Mouse (Mus musculus) neural tube, embryonic 13.5 days (tissue): ENCODE results near the gene Edn1. TPM values are rescaled to one million over a fixed set of nuclear protein-coding genes. Genes with fewer than 3 reads are reported as not detected.

ENCODE experiments used
- ATAC-seq: fragments of 200-750 bp; cut with Nextera tagmentation; 2 replicates; pipeline ENCODE4 v1.8.0; 2017; ENCODE audit warnings: low read depth, mild to moderate bottlenecking, moderate TSS enrichment, moderate library complexity
- H3K27ac ChIP-seq: fragments of 300-500 bp; sonication (generic); replicated peaks from 2 replicates; pipeline ENCODE4 v1.5.1; 2015; ENCODE audit warnings: moderate library complexity, mild to moderate bottlenecking, inconsistent platforms
- H3K27me3 ChIP-seq: fragments of 300-500 bp; sonication (generic); 2 replicates; pipeline ENCODE4 v1.6.1; 2015; ENCODE audit warnings: mild to moderate bottlenecking, inconsistent platforms
- H3K36me3 ChIP-seq: fragments of 300-500 bp; sonication (generic); 2 replicates; pipeline ENCODE4 v1.6.1; 2015; ENCODE audit warnings: mild to moderate bottlenecking, inconsistent platforms
- H3K4me1 ChIP-seq: fragments of 300-500 bp; sonication (generic); replicated peaks from 2 replicates; pipeline ENCODE4 v1.6.1; 2015; ENCODE audit warnings: inconsistent platforms
- H3K4me2 ChIP-seq: fragments of 300-500 bp; sonication (generic); 2 replicates; pipeline ENCODE4 v1.6.1; 2015; ENCODE audit warnings: inconsistent platforms, mild to moderate bottlenecking, moderate library complexity
- H3K4me3 ChIP-seq: fragments of 300-500 bp; sonication (generic); 2 replicates; pipeline ENCODE4 v1.5.1; 2015; ENCODE audit warnings: mild to moderate bottlenecking, inconsistent platforms
- H3K9ac ChIP-seq: fragments of 300-500 bp; sonication (generic); 2 replicates; pipeline ENCODE4 v1.6.1; 2015; ENCODE audit warnings: moderate library complexity, mild to moderate bottlenecking, inconsistent platforms
- H3K9me3 ChIP-seq: fragments of 300-500 bp; sonication (generic); 2 replicates; pipeline ENCODE4 v1.6.1; 2016; ENCODE audit warnings: inconsistent platforms
- WGBS: fragments of 180-500 bp; shearing (Covaris S2); methylation state at CpG from one replicate; pipeline ENCODE4 v1.1.7; 2015; 5-methylcytosine and 5-hydroxymethylcytosine counted together
- polyA plus RNA-seq: library from polyadenylated mRNA; unstranded; fragments of >200 nt; fragmentation: Nextera tagmentation; extraction: Ambion mirVana; gene quantifications from 2 replicates; pipeline ENCODE4 v1.2.1, GENCODE M21; 2015

Edn1 gene
- polyA plus RNA-seq, 1 experiment from 2014 or later: 3.0 TPM

- H3K4me1 ChIP-seq: no peaks in the 10 kb centered on the region
- no peak overlapping the region for H3K27ac ChIP-seq
- no peak overlapping the region for H3K4me2 ChIP-seq
- WGBS: 93% methylated on average over 2 of the region's 2 CpGs
- H3K9me3 ChIP-seq: peaks cover 8% of the 10 kb centered on the region; the same call in 1 of the 2 replicates
- no peak overlapping the region for H3K9ac ChIP-seq
- no peaks in the 10 kb centered on the region for H3K36me3 ChIP-seq
- no peak for ATAC-seq
- no peak overlapping the region for H3K4me3 ChIP-seq
- no peaks in the 10 kb centered on the region for H3K27me3 ChIP-seq
These were observed 29.8 kb downstream of the Edn1 start for GRCm38 (mm10) chr13:42331104-42331503.

GRCm38 (mm10) chr13:42334981-42335380 is 33.7 kb downstream of the Edn1 start:
- no peaks in the 10 kb centered on the region for H3K36me3 ChIP-seq
- no peak for ATAC-seq
- H3K4me1 ChIP-seq: no peaks in the 10 kb centered on the region
- H3K27me3 ChIP-seq: no peaks in the 10 kb centered on the region
- H3K9me3 ChIP-seq: no peaks in the 10 kb centered on the region
- H3K9ac ChIP-seq: no peak overlapping the region
- H3K4me2 ChIP-seq: no peak overlapping the region
- 78% methylated on average over 3 of the region's 3 CpGs for WGBS
- no peak overlapping the region for H3K27ac ChIP-seq
- no peak overlapping the region for H3K4me3 ChIP-seq

DNA sequence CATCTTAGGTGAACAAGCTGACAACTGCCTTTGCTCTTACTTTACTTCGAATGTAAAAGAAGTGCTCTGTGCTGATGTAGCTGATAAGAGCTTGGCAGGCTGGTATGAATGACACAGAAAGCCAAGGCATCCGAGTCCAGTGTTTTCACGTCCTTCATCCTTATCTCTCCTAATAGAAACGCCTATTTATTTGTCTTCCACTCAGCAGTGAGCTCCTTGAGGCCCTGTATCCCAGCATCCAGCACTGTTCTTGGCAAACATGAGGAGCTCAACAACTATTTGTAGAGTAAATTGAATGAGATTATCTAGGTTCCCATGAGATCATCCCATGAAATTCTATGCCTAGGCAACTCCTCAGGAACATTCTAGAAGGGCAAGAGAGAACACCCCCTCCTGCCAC is 35.1 kb downstream of the Edn1 start:
- H3K4me1 ChIP-seq: no peaks in the 10 kb centered on the region
- no peak overlapping the region for H3K9ac ChIP-seq
- no peak overlapping the region for H3K27ac ChIP-seq
- ATAC-seq: no peak
- H3K4me3 ChIP-seq: no peak overlapping the region
- H3K27me3 ChIP-seq: no peaks in the 10 kb centered on the region
- no peaks in the 10 kb centered on the region for H3K36me3 ChIP-seq
- H3K9me3 ChIP-seq: no peaks in the 10 kb centered on the region
- 80% methylated on average over 4 of the region's 4 CpGs for WGBS
- H3K4me2 ChIP-seq: no peak overlapping the region

GRCm38 (mm10) chr13:42337072-42337471 is 35.8 kb downstream of the Edn1 start:
- Histone ChIP-seq H3K9ac (no peak overlapping the region), H3K9me3 (no peaks in the 10 kb centered on the region), H3K27ac (no peak overlapping the region), H3K4me1 (no peaks in the 10 kb centered on the region), H3K4me3 (no peak overlapping the region), H3K4me2 (no peak overlapping the region), H3K36me3 (no peaks in the 10 kb centered on the region), H3K27me3 (no peaks in the 10 kb centered on the region)
- ATAC-seq: no peak
- WGBS: 87% methylated on average over 2 of the region's 2 CpGs

DNA sequence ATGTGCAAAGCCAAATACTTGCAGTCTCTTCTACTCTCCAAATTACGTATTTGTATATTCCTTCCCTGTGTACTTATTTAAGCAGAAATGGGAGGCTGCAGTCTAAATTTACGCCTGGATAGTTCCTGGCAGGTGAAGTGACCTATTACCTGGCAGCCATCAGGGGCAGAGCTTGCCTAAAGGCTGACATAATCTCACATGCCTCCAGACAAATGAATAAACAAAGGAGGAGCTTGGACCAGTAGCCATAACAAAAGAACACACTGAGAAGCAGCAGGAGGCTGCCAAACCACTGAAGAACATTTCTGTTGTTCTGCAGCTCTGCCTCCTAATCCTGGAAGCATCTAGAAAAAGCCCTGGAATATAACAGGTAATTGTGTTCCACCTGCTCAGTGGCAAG is 38.2 kb downstream of the Edn1 start:
- WGBS: 73% methylated on average over 2 of the region's 2 CpGs
- H3K27me3 ChIP-seq: no peaks in the 10 kb centered on the region
- no peaks in the 10 kb centered on the region for H3K36me3 ChIP-seq
- no peaks in the 10 kb centered on the region for H3K4me1 ChIP-seq
- no peaks in the 10 kb centered on the region for H3K9me3 ChIP-seq
- no peak for ATAC-seq
- no peak overlapping the region for H3K27ac ChIP-seq
- no peak overlapping the region for H3K4me2 ChIP-seq
- no peak overlapping the region for H3K9ac ChIP-seq
- no peak overlapping the region for H3K4me3 ChIP-seq

DNA sequence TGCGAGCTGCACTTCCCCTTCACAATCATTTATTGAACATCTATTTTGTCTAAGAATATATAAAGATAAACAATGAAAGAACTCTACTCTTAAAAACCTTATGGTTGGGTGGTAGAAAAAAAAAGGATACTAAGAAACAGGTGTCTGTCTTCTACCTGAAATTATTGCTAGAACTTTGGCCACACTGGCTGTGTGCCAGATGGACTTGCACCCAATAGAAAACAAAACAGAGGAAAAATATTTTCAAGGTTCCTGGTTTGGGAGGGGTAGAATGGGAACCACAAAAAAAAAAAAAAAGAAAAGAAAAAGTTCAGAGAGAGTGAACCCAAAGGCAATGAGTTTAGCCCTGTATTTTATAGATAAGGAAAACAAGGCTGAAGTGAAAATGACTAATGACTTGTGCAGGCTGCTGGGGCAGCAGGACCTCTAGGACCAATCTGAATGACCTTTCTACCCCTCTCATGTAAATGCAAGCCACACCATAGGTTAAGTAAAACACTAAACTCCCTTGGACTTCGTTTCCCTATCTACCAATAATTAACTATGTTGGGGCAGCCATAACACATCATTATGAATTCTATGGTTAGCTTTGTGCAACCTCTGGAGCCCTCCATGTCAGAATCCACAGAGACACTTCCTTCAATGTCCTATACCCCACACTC is 40.7 kb downstream of the Edn1 start:
- no peak overlapping the region for H3K27ac ChIP-seq
- 80% methylated on average over 2 of the region's 2 CpGs for WGBS
- peaks cover 6% of the 10 kb centered on the region; the same call in 1 of the 2 replicates for H3K4me1 ChIP-seq
- no peaks in the 10 kb centered on the region for H3K36me3 ChIP-seq
- no peak overlapping the region for H3K4me2 ChIP-seq
- H3K4me3 ChIP-seq: no peak overlapping the region
- H3K9me3 ChIP-seq: no peaks in the 10 kb centered on the region
- no peaks in the 10 kb centered on the region for H3K27me3 ChIP-seq
- ATAC-seq: no peak
- no peak overlapping the region for H3K9ac ChIP-seq

DNA sequence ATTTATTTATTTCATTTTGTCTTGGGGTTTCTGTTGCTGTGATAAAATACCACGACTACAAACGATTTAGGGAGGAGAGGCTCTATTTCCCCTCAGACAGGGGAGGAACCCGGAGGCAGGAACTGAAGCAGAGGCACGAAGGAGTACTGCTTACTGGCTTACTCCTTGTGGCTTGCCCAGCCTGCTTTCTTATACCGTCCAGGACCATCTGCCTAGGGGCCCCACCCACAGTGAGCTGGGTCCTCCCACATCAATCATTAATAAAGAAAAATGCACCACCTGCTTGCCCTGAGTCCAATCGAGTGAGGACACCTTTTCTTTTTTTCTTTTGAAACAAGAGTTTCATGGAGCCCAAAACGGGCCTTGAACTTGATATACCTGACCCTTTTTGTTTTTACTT is 44.2 kb downstream of the Edn1 start:
- H3K36me3 ChIP-seq: no peaks in the 10 kb centered on the region
- H3K27me3 ChIP-seq: no peaks in the 10 kb centered on the region
- no peak overlapping the region for H3K27ac ChIP-seq
- H3K4me1 ChIP-seq: peaks cover 6% of the 10 kb centered on the region; the same call in 1 of the 2 replicates
- WGBS: 80% methylated on average over 7 of the region's 7 CpGs
- H3K4me2 ChIP-seq: no peak overlapping the region
- H3K9me3 ChIP-seq: no peaks in the 10 kb centered on the region
- no peak overlapping the region for H3K9ac ChIP-seq
- H3K4me3 ChIP-seq: no peak overlapping the region
- ATAC-seq: no peak

GRCm38 (mm10) chr13:42346414-42346813 is 45.1 kb downstream of the Edn1 start:
- no peak overlapping the region for H3K4me3 ChIP-seq
- WGBS: 16% methylated on average over 7 of the region's 7 CpGs
- H3K4me1 ChIP-seq: peaks cover 6% of the 10 kb centered on the region; the same call in 1 of the 2 replicates
- no peak overlapping the region for H3K4me2 ChIP-seq
- no peaks in the 10 kb centered on the region for H3K9me3 ChIP-seq
- no peaks in the 10 kb centered on the region for H3K36me3 ChIP-seq
- H3K9ac ChIP-seq: no peak overlapping the region
- H3K27me3 ChIP-seq: no peaks in the 10 kb centered on the region
- H3K27ac ChIP-seq: peak overlapping the region; percentile 46; the same call in 1 of the 2 replicates
- peak; percentile 53; the same call in 1 of the 2 replicates for ATAC-seq

- Histone ChIP-seq H3K36me3 (no peaks in the 10 kb centered on the region), H3K4me2 (no peak overlapping the region), H3K9ac (no peak overlapping the region), H3K9me3 (no peaks in the 10 kb centered on the region), H3K27me3 (no peaks in the 10 kb centered on the region), H3K27ac (no peak overlapping the region), H3K4me1 (no peaks in the 10 kb centered on the region), H3K4me3 (no peak overlapping the region)
- ATAC-seq: no peak
- 81% methylated on average over 7 of the region's 7 CpGs for WGBS
These were observed 50.4 kb downstream of the Edn1 start for GRCm38 (mm10) chr13:42351675-42352074.

Other genes with a start within 250 kb of the Edn1 start
- gene Hivep1, start 249.5 kb upstream of the Edn1 start, polyA plus RNA-seq: 16.7 and 20.6 TPM in 2 replicates